Mouse (Mus musculus) olfactory bulb, adult 2 months (tissue): Measurements from ENCODE around the gene Lmo2. TPM values are rescaled to one million over a fixed set of nuclear protein-coding genes. Genes with fewer than 3 reads are reported as not detected.

Experiments used
- H3K27ac ChIP-seq: fragments of 200-500 bp; 2 replicates; pipeline ENCODE4 v1.5.1; 2012; ENCODE audit warnings: low read depth, low read length; ENCODE audit not compliant: insufficient read depth
- H3K4me1 ChIP-seq: fragments of 200-500 bp; 2 replicates; pipeline ENCODE4 v1.6.1; 2012; ENCODE audit warnings: low read length; ENCODE audit not compliant: control insufficient read depth, insufficient read depth
- H3K4me3 ChIP-seq: fragments of 200-500 bp; 2 replicates; pipeline ENCODE4 v1.5.1; 2012; ENCODE audit warnings: mild to moderate bottlenecking, low read depth, low read length, moderate library complexity; ENCODE audit not compliant: insufficient read depth
- CTCF ChIP-seq: fragments of 200-500 bp; IDR thresholded peaks from 2 replicates; pipeline ENCODE4 v1.5.1; 2012; ENCODE audit warnings: low read depth, mild to moderate bottlenecking, low read length, moderate library complexity; ENCODE audit not compliant: insufficient read depth
- POLR2A ChIP-seq: fragments of 200-500 bp; IDR thresholded peaks from 2 replicates; pipeline ENCODE4 v1.6.1; 2012; ENCODE audit warnings: mild to moderate bottlenecking, low read depth, low read length, moderate library complexity; ENCODE audit not compliant: insufficient read depth
- WGBS: fragments of 180-500 bp; shearing (Covaris S2); methylation state at CpG from one replicate; pipeline ENCODE4 v1.1.7; 2018; 5-methylcytosine and 5-hydroxymethylcytosine counted together
- polyA plus RNA-seq: library from polyadenylated mRNA; stranded (reverse); fragments of >200 nt; gene quantifications from 2 replicates; pipeline ENCODE4 v1.2.4, GENCODE M21; 2012; ENCODE audit warnings: low replicate concordance; ENCODE audit not compliant: missing spikeins, insufficient read depth, insufficient read length

Gene Lmo2
- polyA plus RNA-seq, 1 experiment, result not detected

GRCm38 (mm10) chr2:103937670-103938069 lies 20.1 kb upstream of the Lmo2 start:
- Histone ChIP-seq H3K4me1 (no peaks in the 10 kb centered on the region), H3K27ac (no peak overlapping the region), H3K4me3 (no peak overlapping the region)
- WGBS, result 94% methylated on average over 2 of the region's 2 CpGs
- TF ChIP-seq CTCF, result no peak
- TF ChIP-seq POLR2A, result no peak

- 84% methylated on average over 1 of the region's 1 CpGs for WGBS
- TF ChIP-seq CTCF (no peak), POLR2A (no peak)
- H3K4me3 ChIP-seq, result no peak overlapping the region
These were observed 19.2 kb upstream of the Lmo2 start for GRCm38 (mm10) chr2:103938573-103938972.

GRCm38 (mm10) chr2:103939003-103939402 lies 18.8 kb upstream of the Lmo2 start:
- Histone ChIP-seq H3K4me1 (no peaks in the 10 kb centered on the region), H3K27ac (no peak overlapping the region)
- TF ChIP-seq POLR2A, result no peak
- TF ChIP-seq CTCF, result no peak

More at GRCm38 (mm10) chr2:103938573-103938972, 19.2 kb upstream of the Lmo2 start:
- Histone ChIP-seq H3K4me1 (no peaks in the 10 kb centered on the region), H3K27ac (no peak overlapping the region)

GRCm38 (mm10) chr2:103941085-103941484 lies 16.7 kb upstream of the Lmo2 start:
- WGBS, result 71% methylated on average over 3 of the region's 3 CpGs
- H3K4me1 ChIP-seq, result no peaks in the 10 kb centered on the region

More at GRCm38 (mm10) chr2:103939003-103939402, 18.8 kb upstream of the Lmo2 start:
- no peak overlapping the region for H3K4me3 ChIP-seq

GRCm38 (mm10) chr2:103944859-103945258 lies 12.9 kb upstream of the Lmo2 start:
- H3K4me1 ChIP-seq, result peaks cover 15% of the 10 kb centered on the region
- 90% methylated on average over 2 of the region's 2 CpGs for WGBS
- no peak overlapping the region for H3K27ac ChIP-seq
- H3K4me3 ChIP-seq, result no peak overlapping the region
- no peak for TF ChIP-seq CTCF
- TF ChIP-seq POLR2A, result no peak

More at GRCm38 (mm10) chr2:103941085-103941484, 16.7 kb upstream of the Lmo2 start:
- TF ChIP-seq POLR2A (no peak), CTCF (no peak)
- H3K27ac ChIP-seq, result no peak overlapping the region
- H3K4me3 ChIP-seq, result no peak overlapping the region

GRCm38 (mm10) chr2:103945571-103946092 lies 12.2 kb upstream of the Lmo2 start:
- no peak overlapping the region for H3K4me3 ChIP-seq
- 87% methylated on average over 5 of the region's 5 CpGs for WGBS
- peaks cover 15% of the 10 kb centered on the region for H3K4me1 ChIP-seq
- no peak overlapping the region for H3K27ac ChIP-seq
- TF ChIP-seq POLR2A, result no peak
- no peak for TF ChIP-seq CTCF

GRCm38 (mm10) chr2:103946892-103947291 lies 10.9 kb upstream of the Lmo2 start:
- H3K27ac ChIP-seq, result no peak overlapping the region
- H3K4me3 ChIP-seq, result no peak overlapping the region
- H3K4me1 ChIP-seq, result peaks cover 15% of the 10 kb centered on the region
- TF ChIP-seq CTCF, result no peak
- TF ChIP-seq POLR2A, result no peak
- 91% methylated on average over 8 of the region's 8 CpGs for WGBS

- no peak for TF ChIP-seq CTCF
- no peak for TF ChIP-seq POLR2A
- peaks cover 15% of the 10 kb centered on the region for H3K4me1 ChIP-seq
- H3K27ac ChIP-seq, result no peak overlapping the region
- no peak overlapping the region for H3K4me3 ChIP-seq
- 53% methylated on average over 8 of the region's 8 CpGs for WGBS
These were observed 9.7 kb upstream of the Lmo2 start for GRCm38 (mm10) chr2:103947982-103948655.

GRCm38 (mm10) chr2:103953050-103953835 lies 4.5 kb upstream of the Lmo2 start:
- no peak for TF ChIP-seq POLR2A
- TF ChIP-seq CTCF, result no peak
- WGBS, result 97% methylated on average over 6 of the region's 6 CpGs
- H3K27ac ChIP-seq, result no peak overlapping the region
- peaks cover 5% of the 10 kb centered on the region; the same call in 1 of the 2 replicates for H3K4me1 ChIP-seq
- no peak overlapping the region for H3K4me3 ChIP-seq
